Mouse (Mus musculus) c-Kit-positive CD71-positive TER-119-negative erythroid progenitor cells, embryonic 14.5 days (primary cell): ENCODE measurements around the gene Cox6a1.

ENCODE experiments used
- DNase-seq: peaks from one replicate; pipeline ENCODE4 v3.0.0-alpha.2; 2013; ENCODE audit warnings: low read depth

The Cox6a1 gene

GRCm38 (mm10) chr5:115300792-115301614 lies 47.8 kb downstream of the Cox6a1 start, which contains the start of gene Dynll1:
Gene Dynll1, minus strand, starts transcription at chr5:115300999.
- peak; percentile 99 for DNase-seq

- DNase-seq = no peak
These were observed 48.6 kb downstream of the Cox6a1 start for GRCm38 (mm10) chr5:115300035-115300744.

- no peak for DNase-seq
These were observed 52.4 kb downstream of the Cox6a1 start for GRCm38 (mm10) chr5:115296347-115296746.
